Mouse (Mus musculus): ENCODE measurements around the gene Ptgis. TPM values are rescaled to one million over a fixed set of nuclear protein-coding genes. Genes with fewer than 3 reads are reported as not detected.

Ptgis gene
- polyA plus RNA-seq, 1 experiment, result 78.8 TPM

- no peaks in the 10 kb centered on the region for H3K27me3 ChIP-seq (ENCODE audit: control insufficient read depth, insufficient read depth, insufficient read length)
- no peak overlapping the region for H3ac ChIP-seq (ENCODE audit: control insufficient read depth, insufficient read length, low read depth)
- no peaks in the 10 kb centered on the region for H3K79me3 ChIP-seq (ENCODE audit: low read depth)
- no peak overlapping the region for H3K4me3 ChIP-seq (ENCODE audit: insufficient read depth, poor library complexity, severe bottlenecking)
- H3K79me2 ChIP-seq (ENCODE audit: control insufficient read depth, insufficient read depth), result no peaks in the 10 kb centered on the region
- no peaks in the 10 kb centered on the region for H3K36me3 ChIP-seq (ENCODE audit: control insufficient read depth, insufficient read depth)
- TF ChIP-seq CEBPB (IDR thresholded peaks at IDR 0.05; ENCODE audit: low read depth), result no peak
- TF ChIP-seq MAX (IDR thresholded peaks at IDR 0.05), result peak; percentile 27
Measured at GRCm38 (mm10) chr2:167273206-167273740, 32.9 kb upstream of the Ptgis start.

- H3K79me3 ChIP-seq (ENCODE audit: low read depth), result no peaks in the 10 kb centered on the region
- TF ChIP-seq USF1 (IDR thresholded peaks at IDR 0.05; ENCODE audit: low read depth) (no peak), FOSL1 (IDR thresholded peaks at IDR 0.05; ENCODE audit: insufficient read depth, low read length, poor library complexity, severe bottlenecking) (no peak), MYOG (IDR thresholded peaks at IDR 0.05; ENCODE audit: control insufficient read depth, extremely low read depth, insufficient read length) (no peak), MYOD1 (IDR thresholded peaks at IDR 0.05; ENCODE audit: control insufficient read depth, insufficient read length, low read depth) (no peak), MAX (IDR thresholded peaks at IDR 0.05) (no peak), CTCF (IDR thresholded peaks at IDR 0.05; ENCODE audit: control insufficient read depth, insufficient read depth, insufficient read length) (no peak), CEBPB (IDR thresholded peaks at IDR 0.05; ENCODE audit: low read depth) (no peak)
- no peaks in the 10 kb centered on the region for H3K79me2 ChIP-seq (ENCODE audit: control insufficient read depth, insufficient read depth)
- no peaks in the 10 kb centered on the region for H3K36me3 ChIP-seq (ENCODE audit: control insufficient read depth, insufficient read depth)
- no peak overlapping the region for H3ac ChIP-seq (ENCODE audit: control insufficient read depth, insufficient read length, low read depth)
- H3K4me3 ChIP-seq (ENCODE audit: insufficient read depth, poor library complexity, severe bottlenecking), result no peak overlapping the region
- no peaks in the 10 kb centered on the region for H3K27me3 ChIP-seq (ENCODE audit: control insufficient read depth, insufficient read depth, insufficient read length)
Measured at GRCm38 (mm10) chr2:167272706-167273105, 32.3 kb upstream of the Ptgis start.

GRCm38 (mm10) chr2:167271121-167271521, 30.7 kb upstream of the Ptgis start:
- Histone ChIP-seq H3ac (ENCODE audit: control insufficient read depth, insufficient read length, low read depth) (no peak overlapping the region), H3K79me2 (ENCODE audit: control insufficient read depth, insufficient read depth) (no peaks in the 10 kb centered on the region), H3K79me3 (ENCODE audit: low read depth) (no peaks in the 10 kb centered on the region), H3K4me3 (ENCODE audit: insufficient read depth, poor library complexity, severe bottlenecking) (no peak overlapping the region), H3K27me3 (ENCODE audit: control insufficient read depth, insufficient read depth, insufficient read length) (no peaks in the 10 kb centered on the region), H3K36me3 (ENCODE audit: control insufficient read depth, insufficient read depth) (no peaks in the 10 kb centered on the region)
- no peak for TF ChIP-seq MAX (IDR thresholded peaks at IDR 0.05)
- no peak for TF ChIP-seq MYOD1 (IDR thresholded peaks at IDR 0.05; ENCODE audit: control insufficient read depth, insufficient read length, low read depth)
- TF ChIP-seq FOSL1 (IDR thresholded peaks at IDR 0.05; ENCODE audit: insufficient read depth, low read length, poor library complexity, severe bottlenecking), result no peak
- no peak for TF ChIP-seq CTCF (IDR thresholded peaks at IDR 0.05; ENCODE audit: control insufficient read depth, insufficient read depth, insufficient read length)

- H3K27me3 ChIP-seq (ENCODE audit: control insufficient read depth, insufficient read depth, insufficient read length), result no peaks in the 10 kb centered on the region
- no peaks in the 10 kb centered on the region for H3K79me2 ChIP-seq (ENCODE audit: control insufficient read depth, insufficient read depth)
- H3K36me3 ChIP-seq (ENCODE audit: control insufficient read depth, insufficient read depth), result no peaks in the 10 kb centered on the region
- H3K4me3 ChIP-seq (ENCODE audit: insufficient read depth, poor library complexity, severe bottlenecking), result no peak overlapping the region
- no peaks in the 10 kb centered on the region for H3K79me3 ChIP-seq (ENCODE audit: low read depth)
- no peak overlapping the region for H3ac ChIP-seq (ENCODE audit: control insufficient read depth, insufficient read length, low read depth)
- TF ChIP-seq CEBPB (IDR thresholded peaks at IDR 0.05; ENCODE audit: low read depth), result no peak
- TF ChIP-seq MAX (IDR thresholded peaks at IDR 0.05), result no peak
- TF ChIP-seq FOSL1 (IDR thresholded peaks at IDR 0.05; ENCODE audit: insufficient read depth, low read length, poor library complexity, severe bottlenecking), result no peak
- no peak for TF ChIP-seq MYOG (IDR thresholded peaks at IDR 0.05; ENCODE audit: control insufficient read depth, extremely low read depth, insufficient read length)
- no peak for TF ChIP-seq USF1 (IDR thresholded peaks at IDR 0.05; ENCODE audit: low read depth)
- no peak for TF ChIP-seq CTCF (IDR thresholded peaks at IDR 0.05; ENCODE audit: control insufficient read depth, insufficient read depth, insufficient read length)
- no peak for TF ChIP-seq MYOD1 (IDR thresholded peaks at IDR 0.05; ENCODE audit: control insufficient read depth, insufficient read length, low read depth)
Measured at GRCm38 (mm10) chr2:167270496-167270895, 30.1 kb upstream of the Ptgis start.

- Histone ChIP-seq H3K27me3 (ENCODE audit: control insufficient read depth, insufficient read depth, insufficient read length) (no peaks in the 10 kb centered on the region), H3K36me3 (ENCODE audit: control insufficient read depth, insufficient read depth) (no peaks in the 10 kb centered on the region), H3K4me3 (ENCODE audit: insufficient read depth, poor library complexity, severe bottlenecking) (no peak overlapping the region), H3ac (ENCODE audit: control insufficient read depth, insufficient read length, low read depth) (no peak overlapping the region), H3K79me2 (ENCODE audit: control insufficient read depth, insufficient read depth) (no peaks in the 10 kb centered on the region), H3K79me3 (ENCODE audit: low read depth) (no peaks in the 10 kb centered on the region)
- no peak for TF ChIP-seq CEBPB (IDR thresholded peaks at IDR 0.05; ENCODE audit: low read depth)
- TF ChIP-seq MYOG (IDR thresholded peaks at IDR 0.05; ENCODE audit: control insufficient read depth, extremely low read depth, insufficient read length), result no peak
- TF ChIP-seq USF1 (IDR thresholded peaks at IDR 0.05; ENCODE audit: low read depth), result no peak
- TF ChIP-seq CTCF (IDR thresholded peaks at IDR 0.05; ENCODE audit: control insufficient read depth, insufficient read depth, insufficient read length), result no peak
- TF ChIP-seq FOSL1 (IDR thresholded peaks at IDR 0.05; ENCODE audit: insufficient read depth, low read length, poor library complexity, severe bottlenecking), result no peak
- TF ChIP-seq MYOD1 (IDR thresholded peaks at IDR 0.05; ENCODE audit: control insufficient read depth, insufficient read length, low read depth), result no peak
- no peak for TF ChIP-seq MAX (IDR thresholded peaks at IDR 0.05)
Measured at GRCm38 (mm10) chr2:167268721-167269120, 28.3 kb upstream of the Ptgis start.

- H3K27me3 ChIP-seq (ENCODE audit: control insufficient read depth, insufficient read depth, insufficient read length), result no peaks in the 10 kb centered on the region
- H3K79me2 ChIP-seq (ENCODE audit: control insufficient read depth, insufficient read depth), result no peaks in the 10 kb centered on the region
- no peaks in the 10 kb centered on the region for H3K79me3 ChIP-seq (ENCODE audit: low read depth)
- TF ChIP-seq USF1 (IDR thresholded peaks at IDR 0.05; ENCODE audit: low read depth) (no peak), MYOG (IDR thresholded peaks at IDR 0.05; ENCODE audit: control insufficient read depth, extremely low read depth, insufficient read length) (no peak), CTCF (IDR thresholded peaks at IDR 0.05; ENCODE audit: control insufficient read depth, insufficient read depth, insufficient read length) (no peak), CEBPB (IDR thresholded peaks at IDR 0.05; ENCODE audit: low read depth) (no peak), MAX (IDR thresholded peaks at IDR 0.05) (no peak), FOSL1 (IDR thresholded peaks at IDR 0.05; ENCODE audit: insufficient read depth, low read length, poor library complexity, severe bottlenecking) (no peak), MYOD1 (IDR thresholded peaks at IDR 0.05; ENCODE audit: control insufficient read depth, insufficient read length, low read depth) (no peak)
- H3ac ChIP-seq (ENCODE audit: control insufficient read depth, insufficient read length, low read depth), result no peak overlapping the region
- no peaks in the 10 kb centered on the region for H3K36me3 ChIP-seq (ENCODE audit: control insufficient read depth, insufficient read depth)
- no peak overlapping the region for H3K4me3 ChIP-seq (ENCODE audit: insufficient read depth, poor library complexity, severe bottlenecking)
Measured at GRCm38 (mm10) chr2:167268411-167268690, 27.9 kb upstream of the Ptgis start.
